Mouse (Mus musculus) forebrain, embryonic 13.5 days (tissue): ENCODE measurements around the gene Zer1. TPM values are rescaled to one million over a fixed set of nuclear protein-coding genes. Genes with fewer than 3 reads are reported as not detected.

ENCODE experiments used
- ATAC-seq: fragments of 200-750 bp; cut with Nextera tagmentation; 2 replicates; pipeline ENCODE4 v1.8.0; 2017
- H3K27ac ChIP-seq: fragments of 300-500 bp; sonication (generic); 2 replicates; pipeline ENCODE4 v1.5.1; 2015; ENCODE audit warnings: inconsistent platforms, mild to moderate bottlenecking, moderate library complexity
- H3K27me3 ChIP-seq: fragments of 300-500 bp; sonication (generic); 2 replicates; pipeline ENCODE4 v1.6.1; 2015; ENCODE audit warnings: mild to moderate bottlenecking, inconsistent platforms
- H3K36me3 ChIP-seq: fragments of 300-500 bp; sonication (generic); 2 replicates; pipeline ENCODE4 v1.6.1; 2015; ENCODE audit warnings: mild to moderate bottlenecking, inconsistent platforms; ENCODE audit not compliant: poor library complexity, severe bottlenecking
- H3K4me1 ChIP-seq: fragments of 300-500 bp; sonication (generic); 2 replicates; pipeline ENCODE4 v1.6.1; 2015; ENCODE audit warnings: inconsistent platforms
- H3K4me2 ChIP-seq: fragments of 300-500 bp; sonication (generic); 2 replicates; pipeline ENCODE4 v1.6.1; 2015; ENCODE audit warnings: inconsistent platforms, mild to moderate bottlenecking, moderate library complexity
- H3K4me3 ChIP-seq: fragments of 300-500 bp; sonication (generic); 2 replicates; pipeline ENCODE4 v1.5.1; 2015; ENCODE audit warnings: mild to moderate bottlenecking, inconsistent platforms
- H3K9ac ChIP-seq: fragments of 300-500 bp; sonication (generic); 2 replicates; pipeline ENCODE4 v1.6.1; 2015; ENCODE audit warnings: mild to moderate bottlenecking, inconsistent platforms
- H3K9me3 ChIP-seq: fragments of 300-500 bp; sonication (generic); replicated peaks from 2 replicates; pipeline ENCODE4 v1.6.1; 2016; ENCODE audit warnings: inconsistent platforms
- WGBS: fragments of 180-500 bp; shearing (Covaris S2); methylation state at CpG from one replicate; pipeline ENCODE4 v1.1.7; 2015; 5-methylcytosine and 5-hydroxymethylcytosine counted together
- polyA plus RNA-seq: library from polyadenylated mRNA; unstranded; fragments of >200 nt; fragmentation: Nextera tagmentation; extraction: Ambion mirVana; gene quantifications from 2 replicates; pipeline ENCODE4 v1.2.1, GENCODE M21; 2015

Zer1 gene
- polyA plus RNA-seq, 1 experiment from 2014 or later = 10.9 TPM

GRCm38 (mm10) chr2:30120269-30120668 is 4.1 kb downstream of the Zer1 start:
- 89% methylated on average over 4 of the region's 4 CpGs for WGBS
- H3K4me1 ChIP-seq = peaks cover 45% of the 10 kb centered on the region
- H3K36me3 ChIP-seq = peaks cover 10% of the 10 kb centered on the region; the same call in 1 of the 2 replicates
- no peak overlapping the region for H3K4me3 ChIP-seq
- H3K9me3 ChIP-seq = no peaks in the 10 kb centered on the region
- no peaks in the 10 kb centered on the region for H3K27me3 ChIP-seq
- no peak for ATAC-seq
- peak overlapping the region; percentile 28; the same call in 1 of the 2 replicates for H3K9ac ChIP-seq
- peak overlapping the region; percentile 84 for H3K27ac ChIP-seq
- H3K4me2 ChIP-seq = peak overlapping the region; percentile 38

- Histone ChIP-seq H3K4me2 (peak overlapping the region; percentile 38), H3K9ac (peak overlapping the region; percentile 28; the same call in 1 of the 2 replicates)
- peak; percentile 69 for ATAC-seq
Observed at GRCm38 (mm10) chr2:30119641-30120051, 4.7 kb downstream of the Zer1 start.

GRCm38 (mm10) chr2:30112564-30112963 is 11.8 kb downstream of the Zer1 start:
- no peak for ATAC-seq
- 91% methylated on average over 5 of the region's 5 CpGs for WGBS
- H3K4me3 ChIP-seq = no peak overlapping the region
- H3K36me3 ChIP-seq = peaks cover 61% of the 10 kb centered on the region
- no peak overlapping the region for H3K4me2 ChIP-seq
- H3K9ac ChIP-seq = no peak overlapping the region
- no peak overlapping the region for H3K27ac ChIP-seq
- no peaks in the 10 kb centered on the region for H3K9me3 ChIP-seq
- H3K27me3 ChIP-seq = no peaks in the 10 kb centered on the region
- H3K4me1 ChIP-seq = no peaks in the 10 kb centered on the region

More at GRCm38 (mm10) chr2:30119641-30120051, 4.7 kb downstream of the Zer1 start:
- H3K27ac ChIP-seq = peak overlapping the region; percentile 84
- no peaks in the 10 kb centered on the region for H3K27me3 ChIP-seq
- H3K9me3 ChIP-seq = no peaks in the 10 kb centered on the region
- H3K36me3 ChIP-seq = peaks cover 11% of the 10 kb centered on the region; the same call in 1 of the 2 replicates
- 8% methylated on average over 6 of the region's 6 CpGs for WGBS
- H3K4me3 ChIP-seq = no peak overlapping the region
- H3K4me1 ChIP-seq = peaks cover 39% of the 10 kb centered on the region

- H3K9ac ChIP-seq = no peak overlapping the region
- H3K9me3 ChIP-seq = no peaks in the 10 kb centered on the region
- no peak for ATAC-seq
- H3K27ac ChIP-seq = no peak overlapping the region
- no peaks in the 10 kb centered on the region for H3K4me1 ChIP-seq
- 97% methylated on average over 2 of the region's 2 CpGs for WGBS
- H3K36me3 ChIP-seq = peaks cover 68% of the 10 kb centered on the region
- H3K4me2 ChIP-seq = no peak overlapping the region
- H3K4me3 ChIP-seq = no peak overlapping the region
- H3K27me3 ChIP-seq = no peaks in the 10 kb centered on the region
Observed at GRCm38 (mm10) chr2:30111500-30111899, 12.9 kb downstream of the Zer1 start.

GRCm38 (mm10) chr2:30108260-30108659 is 16.1 kb downstream of the Zer1 start:
- Histone ChIP-seq H3K27me3 (no peaks in the 10 kb centered on the region), H3K27ac (no peak overlapping the region), H3K4me1 (no peaks in the 10 kb centered on the region), H3K4me3 (no peak overlapping the region), H3K36me3 (peaks cover 93% of the 10 kb centered on the region), H3K9me3 (no peaks in the 10 kb centered on the region), H3K4me2 (no peak overlapping the region), H3K9ac (no peak overlapping the region)
- 97% methylated on average over 4 of the region's 4 CpGs for WGBS
- no peak for ATAC-seq

- ATAC-seq = no peak
- 89% methylated on average over 5 of the region's 5 CpGs for WGBS
- Histone ChIP-seq H3K27me3 (no peaks in the 10 kb centered on the region), H3K4me2 (no peak overlapping the region), H3K9ac (no peak overlapping the region), H3K4me3 (no peak overlapping the region), H3K9me3 (no peaks in the 10 kb centered on the region), H3K36me3 (peaks cover 93% of the 10 kb centered on the region), H3K27ac (no peak overlapping the region), H3K4me1 (no peaks in the 10 kb centered on the region)
Observed at GRCm38 (mm10) chr2:30107646-30108045, 16.7 kb downstream of the Zer1 start.

- no peak overlapping the region for H3K9ac ChIP-seq
- H3K36me3 ChIP-seq = peaks cover 94% of the 10 kb centered on the region
- H3K4me3 ChIP-seq = no peak overlapping the region
- no peak for ATAC-seq
- no peak overlapping the region for H3K4me2 ChIP-seq
- no peaks in the 10 kb centered on the region for H3K27me3 ChIP-seq
- H3K4me1 ChIP-seq = no peaks in the 10 kb centered on the region
- no peak overlapping the region for H3K27ac ChIP-seq
- no peaks in the 10 kb centered on the region for H3K9me3 ChIP-seq
Observed at GRCm38 (mm10) chr2:30106364-30106763, 18.0 kb downstream of the Zer1 start.

- H3K4me3 ChIP-seq = no peak overlapping the region
- WGBS = 80% methylated on average over 4 of the region's 4 CpGs
- H3K9ac ChIP-seq = no peak overlapping the region
- ATAC-seq = no peak
- no peaks in the 10 kb centered on the region for H3K27me3 ChIP-seq
- H3K4me2 ChIP-seq = no peak overlapping the region
- H3K36me3 ChIP-seq = peaks cover 89% of the 10 kb centered on the region
- no peaks in the 10 kb centered on the region for H3K4me1 ChIP-seq
- H3K9me3 ChIP-seq = no peaks in the 10 kb centered on the region
- H3K27ac ChIP-seq = no peak overlapping the region
Observed at GRCm38 (mm10) chr2:30100214-30100613, 24.2 kb downstream of the Zer1 start.

- Histone ChIP-seq H3K9ac (no peak overlapping the region), H3K36me3 (peaks cover 57% of the 10 kb centered on the region), H3K27ac (no peak overlapping the region), H3K4me2 (no peak overlapping the region), H3K27me3 (no peaks in the 10 kb centered on the region), H3K9me3 (no peaks in the 10 kb centered on the region), H3K4me1 (peaks cover 23% of the 10 kb centered on the region), H3K4me3 (no peak overlapping the region)
- 95% methylated on average over 2 of the region's 2 CpGs for WGBS
- no peak for ATAC-seq
Observed at GRCm38 (mm10) chr2:30095882-30096527, 28.4 kb downstream of the Zer1 start.

GRCm38 (mm10) chr2:30094208-30094588 is 30.2 kb downstream of the Zer1 start:
- peaks cover 50% of the 10 kb centered on the region for H3K36me3 ChIP-seq
- peak overlapping the region; percentile 74 for H3K9ac ChIP-seq
- peak overlapping the region; percentile 83 for H3K4me2 ChIP-seq
- 1% methylated on average over 13 of the region's 13 CpGs for WGBS
- peaks cover 23% of the 10 kb centered on the region for H3K4me1 ChIP-seq
- H3K27me3 ChIP-seq = no peaks in the 10 kb centered on the region
- H3K27ac ChIP-seq = no peak overlapping the region
- H3K4me3 ChIP-seq = peak overlapping the region; percentile 67
- ATAC-seq = 0 out of 2 replicates have a peak, but pooled peaks have one; percentile 11
- no peaks in the 10 kb centered on the region for H3K9me3 ChIP-seq

- peaks cover 45% of the 10 kb centered on the region for H3K36me3 ChIP-seq
- peak within 1 kb of the TSS; percentile 67 for H3K4me3 ChIP-seq
- H3K4me2 ChIP-seq = peak within 1 kb of the TSS; percentile 83
- H3K4me1 ChIP-seq = peaks cover 23% of the 10 kb centered on the region
- under 1% methylated on average over 50 of the region's 51 CpGs for WGBS
- peak within 1 kb of the TSS; percentile 41; the same call in 1 of the 2 replicates for H3K27ac ChIP-seq
- no peaks in the 10 kb centered on the region for H3K27me3 ChIP-seq
- H3K9ac ChIP-seq = peak within 1 kb of the TSS; percentile 74
- peak; percentile 97 for ATAC-seq
- no peaks in the 10 kb centered on the region for H3K9me3 ChIP-seq
Observed at GRCm38 (mm10) chr2:30093471-30094207, 30.7 kb downstream of the Zer1 start, which contains the start of gene Zdhhc12. Gene Zdhhc12 (minus strand): TSS chr2:30093648.

- H3K27ac ChIP-seq = no peak overlapping the region
- peak overlapping the region; percentile 67 for H3K4me3 ChIP-seq
- peaks cover 36% of the 10 kb centered on the region for H3K36me3 ChIP-seq
- H3K9ac ChIP-seq = peak overlapping the region; percentile 74; the same call in 1 of the 2 replicates
- peaks cover 23% of the 10 kb centered on the region for H3K4me1 ChIP-seq
- 60% methylated on average over 6 of the region's 6 CpGs for WGBS
- H3K4me2 ChIP-seq = peak overlapping the region; percentile 83
- H3K27me3 ChIP-seq = no peaks in the 10 kb centered on the region
- H3K9me3 ChIP-seq = no peaks in the 10 kb centered on the region
- no peak for ATAC-seq
Observed at GRCm38 (mm10) chr2:30092280-30092918, 32.0 kb downstream of the Zer1 start.
